Mouse (Mus musculus) NIH3T3 (cell line): ENCODE measurements at regions not wholly inside any gene's neighbourhood (a gene's known extent, or its start where the extent isn't known, plus 50 kb on each side); places are given as distances from the start of the nearest gene placed in this dataset.

Source experiments
- DNase-seq: peaks from one replicate; pipeline ENCODE4 v3.0.0-alpha.2; 2012; ENCODE audit warnings: low read depth

DNA sequence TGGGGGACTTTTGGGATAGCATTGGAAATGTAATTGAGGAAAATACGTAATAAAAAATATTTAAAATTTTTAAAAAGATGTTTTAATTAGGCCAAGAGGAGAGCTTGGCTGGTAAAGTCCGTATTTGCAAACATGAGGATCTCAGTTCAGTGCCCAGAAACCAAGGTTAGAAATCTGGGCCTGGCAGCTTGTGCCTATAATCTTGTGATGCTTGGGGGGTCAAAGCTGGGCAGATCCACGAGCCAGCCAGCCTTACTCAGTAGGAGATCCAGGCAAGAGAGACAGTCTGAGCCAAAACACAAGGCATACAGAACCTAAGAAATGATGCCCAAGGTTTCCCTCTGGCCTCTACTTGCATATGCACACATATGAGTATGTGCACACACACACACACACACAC, 54.1 kb upstream of the Cxadr start:
- no peak for DNase-seq

GRCm38 (mm10) chr16:78242678-78243077, 58.6 kb upstream of the Cxadr start:
- DNase-seq = peak; percentile 50

GRCm38 (mm10) chr16:78240152-78240551, 61.1 kb upstream of the Cxadr start:
- no peak for DNase-seq

- DNase-seq = no peak
Observed at GRCm38 (mm10) chr16:78238052-78238701, 63.1 kb upstream of the Cxadr start.

DNA sequence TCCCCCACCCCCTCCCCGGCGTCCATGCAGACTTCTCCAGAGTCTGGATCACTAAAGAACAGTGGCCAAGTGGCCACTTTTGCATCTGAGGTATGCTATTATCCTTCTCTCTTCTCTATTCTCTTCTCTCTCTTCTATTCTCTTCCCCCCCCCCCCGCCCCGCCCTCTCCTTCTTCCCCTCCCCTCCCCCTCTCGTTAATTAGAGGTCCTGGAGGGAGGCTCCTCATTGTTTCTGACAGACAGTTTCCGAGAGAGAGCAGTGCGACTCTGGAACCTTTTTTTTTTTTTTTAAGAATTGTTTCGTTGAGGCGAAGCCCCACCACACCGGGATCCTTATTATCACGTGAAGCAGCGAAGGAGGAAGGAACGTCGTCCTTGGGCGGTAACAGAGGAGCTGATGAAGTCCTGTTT, 63.6 kb upstream of the Cxadr start:
- no peak for DNase-seq

- DNase-seq = no peak
Observed at GRCm38 (mm10) chr16:78236746-78237640, 64.3 kb upstream of the Cxadr start.

GRCm38 (mm10) chr16:78232205-78232604, 69.1 kb upstream of the Cxadr start:
- no peak for DNase-seq

GRCm38 (mm10) chr16:78229013-78229412, 72.3 kb upstream of the Cxadr start:
- no peak for DNase-seq

DNA sequence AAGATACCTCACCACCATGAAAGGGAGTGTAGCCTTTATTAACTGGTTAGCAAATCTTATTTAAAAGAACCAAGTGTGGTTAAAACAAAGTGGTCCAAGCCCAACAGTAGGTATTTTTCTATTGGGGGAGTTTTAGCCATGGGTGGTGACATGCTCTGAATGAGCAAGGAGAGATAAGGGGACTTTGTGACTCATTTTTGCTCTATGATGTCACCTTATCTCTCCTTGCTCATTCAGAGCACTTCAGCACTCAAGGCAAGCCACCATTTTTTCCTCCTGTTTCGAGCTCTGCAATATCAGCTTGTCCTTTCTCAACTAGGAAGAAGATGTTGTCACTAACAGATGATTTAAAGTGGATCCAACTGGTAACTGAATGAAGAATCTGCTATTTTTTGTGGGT, 78.9 kb upstream of the Cxadr start:
- DNase-seq = no peak

DNA sequence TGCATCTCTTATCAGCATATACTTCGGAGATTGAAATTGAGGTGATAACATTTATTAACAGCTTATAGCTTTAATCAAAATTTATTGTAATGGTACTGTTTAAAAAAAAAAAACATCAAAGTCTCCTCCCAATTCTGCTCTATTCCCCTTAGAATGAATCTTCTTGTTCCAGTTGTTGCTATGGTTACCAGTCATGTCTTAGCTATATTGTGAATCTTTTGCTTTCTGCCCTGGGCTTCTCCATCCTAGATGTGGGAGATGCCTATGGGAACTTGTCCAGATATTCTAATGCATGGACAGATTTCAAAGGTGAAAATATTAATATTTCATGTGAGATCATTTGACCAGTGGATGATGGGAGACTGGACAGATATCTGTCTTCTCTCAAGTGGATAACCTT, 79.5 kb upstream of the Cxadr start:
- no peak for DNase-seq

GRCm38 (mm10) chr16:78217633-78218032, 83.7 kb upstream of the Cxadr start:
- no peak for DNase-seq

- DNase-seq = no peak
Observed at GRCm38 (mm10) chr16:78216752-78217351, 84.4 kb upstream of the Cxadr start.

DNA sequence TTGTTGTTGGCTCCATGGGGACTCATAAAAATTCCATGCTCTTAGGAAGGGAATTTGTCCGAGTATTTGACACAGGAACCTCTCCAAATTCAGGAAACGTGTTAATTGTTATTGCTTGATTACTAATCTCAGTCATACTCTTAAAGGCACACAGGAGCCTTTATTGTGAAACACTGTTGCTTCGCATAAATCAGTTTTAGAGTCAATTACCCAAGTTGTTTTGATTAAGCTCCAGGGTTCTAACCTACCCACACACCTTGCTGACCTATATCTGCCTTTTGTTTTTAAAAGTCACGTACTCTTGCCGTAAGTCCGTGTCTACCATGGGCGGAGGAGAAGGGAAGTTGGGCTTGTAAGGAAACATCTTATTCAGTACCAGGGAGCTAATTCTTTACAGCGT, 89.6 kb upstream of the Cxadr start:
- DNase-seq = no peak

- DNase-seq = no peak
Observed at GRCm38 (mm10) chr16:78208321-78208720, 93.0 kb upstream of the Cxadr start.

- no peak for DNase-seq
Observed at GRCm38 (mm10) chr16:78204332-78204731, 97.0 kb upstream of the Cxadr start.

- DNase-seq = peak; percentile 12
Observed at GRCm38 (mm10) chr16:78200044-78200830, 101.1 kb upstream of the Cxadr start.

- DNase-seq = no peak
Observed at GRCm38 (mm10) chr16:78199252-78199651, 102.0 kb upstream of the Cxadr start.

DNA sequence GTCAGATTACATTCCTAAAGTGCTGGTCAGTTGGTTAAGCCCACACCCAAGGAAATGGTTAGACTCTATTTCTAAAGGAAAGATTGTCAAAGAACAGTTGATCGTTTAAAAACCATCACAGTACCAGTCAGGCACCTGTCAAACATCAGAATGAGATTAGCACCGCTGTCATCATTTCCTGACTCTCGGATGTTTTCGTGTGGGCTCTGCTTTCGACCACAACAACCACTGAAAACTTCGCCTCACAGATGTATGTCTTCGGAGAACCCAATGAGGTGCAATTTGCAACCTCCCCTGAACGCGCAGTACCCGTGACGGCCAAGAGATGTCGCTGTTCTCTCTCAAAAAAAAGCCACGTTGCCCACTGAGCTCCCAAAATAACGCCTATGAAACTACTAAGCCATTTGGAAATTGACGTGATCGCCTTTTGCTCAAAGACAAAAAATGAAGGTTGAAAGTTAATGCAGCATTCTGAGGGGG, 102.6 kb upstream of the Cxadr start:
- peak; percentile 57 for DNase-seq

- peak; percentile 84 for DNase-seq
Observed at GRCm38 (mm10) chr16:78197252-78197896, 103.9 kb upstream of the Cxadr start.

- no peak for DNase-seq
Observed at GRCm38 (mm10) chr16:78170627-78171605, 130.4 kb upstream of the Cxadr start.
